Mouse (Mus musculus) brain, embryonic 18.5 days (tissue): ENCODE results near the gene Arf5.

Source experiments
- DNase-seq: peaks from one replicate; pipeline ENCODE4 v3.0.0-alpha.2; 2012; ENCODE audit warnings: low read depth, low spot score

Arf5 gene

DNA sequence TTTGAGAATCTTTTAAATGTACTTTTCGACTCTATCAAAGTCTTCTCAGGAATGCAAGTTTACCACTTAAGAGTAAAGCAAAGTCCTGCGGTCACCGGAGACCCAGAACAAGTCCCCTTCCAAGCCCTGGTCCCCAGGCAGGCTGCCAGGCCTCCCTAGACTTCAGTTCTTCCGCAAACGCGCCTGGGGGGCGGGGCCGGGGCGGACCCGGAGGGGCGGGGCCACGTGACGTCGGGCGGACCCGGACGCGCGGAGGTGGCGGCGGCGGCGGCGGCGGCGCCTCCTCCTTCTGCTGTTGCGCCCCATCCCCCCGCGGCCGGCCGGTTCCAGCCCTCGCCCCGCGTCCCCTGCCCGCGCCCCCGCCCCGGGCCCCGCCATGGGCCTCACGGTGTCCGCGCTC is at the start of gene Arf5:
TSS of gene Arf5 (plus strand) at position 248 of the 400 bp plus-strand sequence.
- peak; percentile 52 for DNase-seq

DNA sequence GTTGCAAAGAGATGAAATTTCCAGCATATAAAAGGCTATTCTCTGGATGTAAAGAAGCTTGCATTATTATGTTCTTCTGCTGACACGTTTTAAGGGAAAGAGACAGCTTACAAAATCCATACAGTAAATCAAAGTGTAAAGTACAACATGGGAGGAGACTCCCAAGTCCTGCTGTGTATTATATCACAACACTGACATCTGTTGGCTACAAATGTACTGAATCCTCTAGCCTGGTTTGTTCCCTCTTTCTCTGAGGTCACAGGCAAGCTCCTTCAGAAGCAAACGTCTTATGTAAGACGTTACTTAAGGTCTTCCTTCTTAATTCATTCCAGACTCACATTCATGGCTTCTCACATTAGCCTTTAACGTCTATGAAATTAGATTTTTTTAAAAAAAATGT is 41.4 kb upstream of the Arf5 start:
- DNase-seq, result no peak

DNA sequence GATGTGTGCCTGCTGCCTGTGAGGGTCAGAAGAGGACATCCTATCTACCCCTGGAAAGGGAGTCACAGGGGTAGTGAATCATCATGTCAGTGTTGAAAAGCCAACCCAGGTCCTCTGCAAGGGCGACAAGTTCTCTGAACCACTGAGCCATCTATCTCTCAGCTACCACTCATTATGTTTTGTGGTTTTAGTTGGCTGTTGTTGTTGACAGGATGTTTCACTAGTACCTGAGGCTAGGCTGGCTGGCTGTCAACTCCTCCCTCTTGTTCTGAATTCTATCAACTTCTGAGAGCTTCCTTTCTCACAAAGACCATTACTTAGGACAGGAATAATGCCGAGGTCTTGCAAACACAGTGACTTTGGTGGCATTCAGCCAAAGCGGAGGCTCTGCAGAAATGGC is 38.2 kb upstream of the Arf5 start:
- DNase-seq, result no peak

DNA sequence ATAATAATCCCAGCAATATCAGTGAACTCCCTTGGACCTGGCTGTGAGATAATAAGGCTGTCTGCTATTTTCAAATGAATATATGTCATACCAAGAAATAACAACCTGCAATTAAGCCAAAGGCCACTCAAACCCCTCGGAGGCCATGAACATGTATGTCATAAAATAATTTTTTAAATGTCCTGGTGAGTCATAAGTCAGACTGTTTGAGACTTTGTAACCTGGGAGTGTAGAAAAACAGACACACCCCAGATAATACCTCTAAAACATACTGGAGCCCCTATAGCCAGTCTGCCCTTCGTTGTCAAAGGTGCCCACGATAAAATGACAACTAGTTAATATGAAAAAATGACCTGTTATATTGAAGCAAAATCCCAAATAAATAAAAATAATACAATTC is 34.3 kb upstream of the Arf5 start:
- no peak for DNase-seq

DNA sequence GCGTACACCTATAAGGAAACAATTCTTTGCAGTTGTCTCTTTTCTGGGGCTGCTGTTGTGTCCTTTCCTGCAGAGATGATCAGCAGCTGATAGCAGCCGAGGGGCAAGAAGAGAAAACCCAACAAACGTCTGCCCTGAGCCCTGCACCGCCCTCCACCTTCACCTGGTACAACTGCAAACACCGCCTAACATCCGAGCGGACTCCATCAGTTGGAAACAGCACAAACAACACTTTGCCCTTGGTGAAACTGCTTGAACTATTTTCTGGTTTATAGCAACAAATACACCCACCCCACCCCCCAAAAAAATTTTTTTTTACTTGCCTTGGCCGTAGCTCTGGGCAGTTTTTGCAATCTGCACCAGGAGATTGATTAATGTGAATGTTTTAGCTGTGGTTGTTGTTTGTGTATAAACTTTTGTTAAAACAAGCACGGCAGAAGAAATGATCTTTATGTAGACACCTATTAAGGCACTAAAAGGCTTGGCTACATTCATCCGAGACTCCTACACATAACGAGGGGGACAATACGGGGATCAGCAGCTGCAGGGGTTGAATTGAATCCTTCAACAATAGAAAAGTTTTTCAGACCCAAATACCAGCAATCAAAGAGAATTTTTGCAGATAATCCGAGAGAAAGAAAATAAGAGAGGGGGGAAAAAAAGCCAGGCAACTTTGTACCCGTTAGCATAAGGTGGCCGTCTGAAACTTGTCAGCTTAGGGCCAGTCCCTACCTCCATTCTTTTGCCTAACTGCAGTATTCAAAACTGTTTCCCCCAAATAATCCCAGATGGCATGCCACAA is 27.1 kb upstream of the Arf5 start:
- no peak for DNase-seq

DNA sequence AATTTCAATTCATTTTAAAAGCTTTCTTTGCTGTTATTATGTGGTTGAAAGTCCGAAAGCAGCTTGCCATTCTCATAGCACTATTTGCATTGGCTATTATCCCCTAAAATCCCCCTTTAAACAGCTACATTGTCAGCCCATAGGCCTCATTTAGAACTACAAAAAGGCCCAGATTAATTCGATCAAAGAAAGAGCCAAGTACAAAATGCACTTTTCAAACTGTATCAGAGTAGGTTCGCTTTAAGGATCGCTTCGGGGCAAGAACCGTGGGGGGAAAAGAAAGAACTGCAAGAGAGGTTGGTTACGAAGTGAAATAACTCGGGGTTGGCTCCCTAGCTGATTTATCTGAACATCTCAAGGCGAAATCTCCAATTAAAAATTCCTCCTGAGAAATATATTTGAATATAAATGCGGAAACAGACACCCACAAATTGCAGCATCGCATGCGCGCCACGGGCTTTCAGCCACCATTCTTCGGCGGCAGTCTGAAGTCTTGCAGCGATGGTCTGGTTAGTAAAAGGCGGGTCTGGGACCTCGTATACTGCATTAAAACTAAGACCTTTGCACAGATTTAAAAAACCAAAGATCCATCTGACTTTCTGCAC is 26.4 kb upstream of the Arf5 start:
- DNase-seq, result no peak

DNA sequence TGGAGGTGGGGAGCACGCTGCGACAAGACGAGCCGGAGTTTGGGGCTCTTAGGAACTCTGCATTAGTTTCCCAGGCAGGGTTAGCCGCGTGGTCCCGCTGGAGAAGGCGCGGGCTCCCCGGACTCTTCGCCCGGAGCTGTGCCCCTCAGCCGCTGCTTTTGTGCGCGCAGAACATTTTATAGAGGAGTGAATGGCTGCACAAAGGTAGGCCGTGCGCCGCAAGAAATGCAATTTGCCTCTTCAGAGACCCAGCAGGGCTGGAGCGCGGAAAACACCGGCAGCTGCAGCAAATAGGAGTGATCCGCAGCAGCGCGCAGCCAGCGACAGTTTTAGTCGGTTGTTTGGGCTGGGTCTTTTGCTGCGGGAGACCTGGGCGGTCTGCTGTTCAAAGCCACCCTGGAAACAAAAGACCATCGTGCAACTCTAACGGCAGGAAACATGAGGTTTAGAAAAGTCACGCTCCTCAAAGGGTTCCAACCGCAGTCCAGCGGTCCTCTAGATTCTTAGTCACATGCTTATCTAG is 25.6 kb upstream of the Arf5 start, which contains the start of gene Zfp800:
TSS of gene Zfp800 (minus strand) at position 325 of the 523 bp plus-strand sequence.
- DNase-seq, result no peak

DNA sequence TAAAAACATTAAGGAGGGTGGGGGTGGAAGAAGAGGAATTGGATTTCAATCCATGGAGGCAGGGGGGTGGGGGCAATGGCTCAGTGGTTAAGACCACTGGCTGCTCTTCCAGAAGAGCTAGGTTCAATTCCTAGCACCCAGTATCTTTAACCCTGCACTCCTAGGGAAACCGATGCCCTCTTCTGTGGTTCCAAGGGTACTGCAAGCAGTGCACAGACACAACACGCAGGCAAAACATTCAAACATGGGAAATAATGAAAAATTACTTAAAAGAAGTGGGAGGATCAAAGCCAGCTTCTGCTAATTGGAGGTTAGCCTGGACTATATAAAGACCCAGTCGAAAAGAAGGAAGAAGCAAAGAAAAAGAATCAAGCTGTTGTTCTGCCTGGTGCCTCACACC is 24.6 kb upstream of the Arf5 start:
- DNase-seq, result no peak

DNA sequence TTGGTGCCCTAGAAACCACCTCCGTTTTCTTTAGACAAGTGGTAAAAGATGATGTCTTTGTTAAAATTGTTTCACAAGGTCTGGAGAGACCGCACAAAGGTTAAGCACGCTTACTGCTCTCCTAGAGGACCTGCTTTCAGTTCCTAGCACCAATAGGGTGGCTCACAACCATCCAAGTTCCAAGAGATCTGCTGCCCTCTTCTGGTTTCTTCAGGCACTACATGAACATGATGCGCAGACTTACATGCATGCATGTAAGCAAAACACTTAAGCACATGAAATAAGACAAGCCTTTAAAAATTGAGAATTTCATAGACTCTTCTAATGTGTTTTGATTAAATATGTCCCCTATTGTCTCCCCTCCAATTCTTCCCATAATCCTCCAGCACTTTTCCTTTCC is 23.6 kb upstream of the Arf5 start:
- no peak for DNase-seq

DNA sequence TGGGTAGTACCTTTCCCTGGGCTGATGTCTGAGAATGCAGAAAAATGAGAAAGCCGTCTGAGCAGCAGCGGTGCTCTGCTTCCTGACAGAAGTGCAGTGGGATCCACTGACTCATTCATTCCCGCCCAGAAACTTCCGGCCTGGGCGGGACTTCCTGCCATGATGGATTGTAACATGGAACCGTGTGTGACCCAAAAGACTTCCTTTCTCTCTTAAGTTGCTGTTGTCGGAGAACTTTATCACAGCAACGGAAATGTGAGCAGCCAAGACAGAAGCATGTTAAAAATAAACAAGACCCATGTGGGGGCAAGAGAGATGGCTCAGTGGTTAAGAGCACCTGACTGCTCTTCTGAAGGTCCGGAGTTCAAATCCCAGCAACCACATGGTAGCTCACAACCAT is 13.3 kb upstream of the Arf5 start:
- DNase-seq, result no peak

DNA sequence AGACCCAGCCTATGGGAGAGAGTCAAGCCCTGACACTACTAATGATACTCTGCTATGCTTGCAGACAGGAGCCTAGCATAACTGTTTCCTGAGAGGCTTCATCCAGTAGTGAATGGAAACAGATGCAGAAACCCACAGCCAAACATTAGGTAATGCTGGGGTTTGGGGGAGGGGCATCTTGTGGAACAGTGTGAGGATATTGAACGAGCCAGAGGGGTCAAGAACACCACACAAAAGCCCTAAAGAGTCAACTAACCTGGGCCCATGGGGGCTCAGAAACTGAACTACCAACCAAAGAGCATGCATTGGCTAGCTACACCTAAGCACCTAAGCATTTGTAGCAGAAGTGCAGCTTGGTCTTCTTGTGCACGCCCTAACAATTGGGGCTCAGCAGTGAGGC is 12.1 kb upstream of the Arf5 start:
- no peak for DNase-seq

DNA sequence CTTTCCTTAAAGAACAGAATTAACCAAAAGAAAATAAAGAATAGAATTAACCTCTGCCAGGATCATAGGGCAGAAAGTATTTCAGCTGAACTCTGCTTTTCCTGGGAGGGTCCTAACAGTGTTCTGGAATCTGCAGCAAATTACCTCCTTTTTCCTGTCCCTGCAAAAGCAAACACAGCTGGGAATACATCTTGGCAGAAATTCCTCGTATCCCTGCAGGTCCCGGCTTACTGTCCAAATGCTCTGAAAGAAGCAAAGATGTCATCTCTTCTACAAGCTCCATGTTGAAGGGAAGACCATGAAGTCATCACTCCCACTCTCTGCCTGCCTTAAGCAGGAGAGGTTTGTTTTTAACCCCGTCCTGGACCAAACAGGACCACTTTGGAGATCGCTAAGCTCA is 6.4 kb upstream of the Arf5 start:
- no peak for DNase-seq

DNA sequence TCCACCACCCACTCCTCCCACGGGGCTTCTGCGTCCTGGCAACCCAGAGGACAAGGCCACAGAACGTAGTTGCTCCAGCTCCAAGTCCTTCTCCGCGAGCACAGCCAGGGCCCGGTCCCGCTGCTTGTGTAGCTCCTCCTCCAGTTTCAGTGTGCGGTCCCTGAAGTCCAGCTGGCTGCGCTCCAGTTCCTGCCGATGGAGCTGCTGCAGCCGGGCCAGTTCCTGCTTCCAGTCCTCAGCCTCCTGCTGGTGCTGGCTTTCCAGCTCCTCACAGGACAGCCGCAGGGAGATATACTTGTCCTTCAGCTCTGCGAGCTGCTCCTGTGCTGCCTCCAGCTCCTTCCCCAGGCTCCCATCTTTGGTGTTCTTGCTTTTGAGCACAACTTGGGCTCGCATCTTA is 4.9 kb upstream of the Arf5 start:
- no peak for DNase-seq

DNA sequence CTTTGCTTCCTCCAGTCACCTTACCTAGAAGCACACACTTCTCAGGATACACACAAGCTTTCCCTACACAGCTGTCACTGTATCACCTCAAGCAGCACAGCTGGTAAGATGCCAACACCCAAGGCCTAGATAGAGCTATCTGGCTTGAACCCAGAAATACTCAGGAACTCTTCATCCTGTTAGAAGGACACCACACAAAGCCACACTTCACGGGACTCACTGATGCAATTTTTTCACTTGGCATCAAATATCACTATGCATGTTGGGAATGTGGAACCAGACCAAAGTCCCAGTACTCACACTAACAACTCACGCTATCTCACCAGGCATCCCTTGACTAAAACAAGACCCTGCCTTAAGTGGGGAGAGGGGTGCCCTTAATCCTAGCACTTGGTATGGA is 3.7 kb upstream of the Arf5 start:
- no peak for DNase-seq

DNA sequence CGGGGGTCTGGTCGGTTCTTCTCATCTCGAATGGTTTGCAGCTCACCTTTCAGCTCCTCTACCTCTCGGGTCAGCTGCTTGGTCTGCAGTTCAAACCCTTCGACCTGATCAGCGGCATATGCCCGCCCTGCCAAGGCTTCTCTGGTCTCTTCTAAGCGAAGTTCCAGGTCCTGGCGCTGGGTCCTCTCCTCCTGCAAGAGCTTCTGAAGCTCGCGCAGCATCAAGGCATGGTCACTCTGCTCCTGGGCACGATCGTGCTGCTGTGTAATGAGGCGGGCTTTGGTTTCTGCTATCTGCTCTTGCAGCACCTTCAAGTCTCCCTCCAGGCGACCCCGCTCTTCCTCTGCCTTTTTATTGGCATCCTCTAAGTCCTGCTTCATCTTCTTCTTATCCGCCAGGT is 3.0 kb upstream of the Arf5 start:
- DNase-seq, result no peak

DNA sequence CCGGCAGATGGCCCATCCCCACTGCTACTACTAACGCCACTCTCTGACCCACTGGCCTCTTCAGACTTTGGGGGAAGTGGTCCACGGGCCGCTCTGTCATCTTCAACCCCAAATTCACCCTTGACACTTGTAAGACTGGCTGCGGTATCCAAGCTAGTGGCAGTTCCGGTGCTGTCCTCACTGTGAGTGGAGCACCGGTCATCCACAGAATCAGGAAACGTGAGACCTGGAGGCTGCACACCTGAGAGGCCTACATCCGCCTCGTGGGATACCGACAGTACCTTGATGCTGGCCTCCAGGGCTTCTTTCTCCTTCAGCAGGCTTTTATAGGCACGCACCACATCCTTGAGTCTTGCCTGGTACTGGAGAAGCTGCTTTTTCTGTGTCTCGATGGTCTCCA is 2.5 kb upstream of the Arf5 start:
- no peak for DNase-seq

DNA sequence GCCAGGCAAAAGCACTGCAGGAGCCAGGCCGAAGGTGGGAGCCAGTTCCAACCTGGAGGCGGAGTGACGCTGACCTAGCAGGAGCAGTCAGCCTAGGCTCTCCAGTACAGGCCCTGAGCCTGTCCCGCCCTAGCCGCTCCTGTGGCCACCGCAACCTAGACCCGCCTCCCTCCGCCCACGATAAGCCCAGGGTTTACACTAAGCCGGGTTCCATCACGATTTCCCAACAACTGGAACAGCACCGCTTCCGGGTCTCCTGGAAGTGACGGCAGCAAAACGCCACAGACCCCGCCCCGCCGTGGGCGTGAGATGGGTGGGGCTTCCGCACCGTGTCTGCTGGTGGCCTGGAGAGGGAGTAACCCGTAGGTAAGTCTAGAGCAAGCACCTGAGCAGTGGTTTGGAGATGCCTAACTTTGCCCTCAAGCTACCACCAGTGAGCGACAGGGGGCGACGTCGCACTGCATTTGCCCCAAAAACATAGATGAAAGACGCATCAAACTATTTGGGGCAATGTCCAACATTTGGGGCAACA is 1.8 kb upstream of the Arf5 start:
- DNase-seq, result peak; percentile 74

DNA sequence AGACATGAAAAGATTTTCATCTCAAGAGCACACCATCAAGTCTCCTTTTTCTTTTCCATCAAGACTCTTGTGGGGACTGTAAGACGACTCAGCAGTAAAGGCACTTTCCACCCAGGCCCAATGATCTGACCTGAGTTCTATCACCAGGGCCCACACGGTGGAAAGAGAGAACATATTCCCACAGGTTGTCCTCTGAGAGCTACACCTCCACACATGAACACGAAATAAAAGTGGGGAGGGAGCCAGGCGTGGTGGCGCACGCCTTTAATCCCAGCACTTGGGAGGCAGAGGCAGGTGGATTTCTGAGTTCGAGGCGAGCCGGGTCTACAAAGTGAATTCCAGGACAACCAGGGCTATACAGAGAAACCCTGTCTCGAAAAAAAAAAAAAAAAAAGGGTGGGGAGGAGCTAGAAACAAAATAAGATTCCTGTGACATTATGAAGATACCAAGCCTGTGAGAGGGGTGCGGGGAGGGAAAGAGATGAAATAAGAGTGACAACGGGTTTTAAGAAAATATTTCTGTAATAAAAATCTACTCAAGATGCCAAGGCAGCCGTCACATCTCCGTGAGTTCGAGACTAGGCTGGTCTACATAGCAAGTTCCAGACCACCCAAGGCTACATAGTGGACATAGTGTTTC is 589 bp upstream of the Arf5 start:
- DNase-seq, result no peak

DNA sequence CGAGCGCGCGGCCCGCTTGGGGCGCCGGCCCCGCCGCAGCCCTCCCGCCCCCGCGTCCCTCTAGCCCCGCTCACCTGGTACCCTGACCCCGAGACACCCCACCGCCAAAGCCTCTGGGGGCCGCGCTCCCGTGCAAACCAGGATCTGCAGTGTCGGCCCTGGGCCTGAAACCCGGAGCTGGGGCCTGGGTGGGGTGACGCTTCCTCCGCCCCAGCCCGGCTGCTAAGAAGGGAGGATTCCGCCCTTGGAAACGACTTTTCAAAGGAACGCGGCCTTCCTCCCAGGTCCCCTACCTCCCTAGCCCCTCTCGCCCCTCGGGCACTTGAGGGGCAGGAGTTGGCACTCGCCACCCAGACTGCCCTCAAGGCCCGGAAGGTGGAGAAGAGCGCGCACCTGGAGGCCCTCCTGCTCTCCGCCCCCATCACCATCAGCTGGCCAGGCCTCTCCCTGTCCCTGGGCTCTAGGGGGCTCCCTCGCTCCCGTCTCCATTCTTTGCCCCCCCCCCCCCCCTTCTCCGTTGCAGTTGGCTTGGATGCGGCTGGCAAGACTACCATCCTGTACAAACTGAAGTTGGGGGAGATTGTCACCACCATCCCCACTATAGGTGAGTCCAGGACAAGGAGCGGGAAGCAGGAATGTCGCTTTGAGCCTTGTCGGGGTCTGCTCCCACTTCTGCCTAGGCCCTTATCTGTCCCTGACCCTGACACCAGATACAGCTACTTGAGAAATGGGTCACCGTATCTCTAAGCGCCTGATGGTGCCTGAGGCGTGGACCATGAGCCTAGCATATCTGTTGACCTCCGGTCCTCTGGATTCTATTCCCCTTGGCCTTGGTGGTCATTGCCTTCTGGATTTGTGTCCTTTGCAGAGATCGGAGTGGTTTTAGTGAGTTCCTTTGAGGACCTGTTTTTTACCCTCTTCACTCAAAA is 671 bp downstream of the Arf5 start:
- DNase-seq, result no peak

DNA sequence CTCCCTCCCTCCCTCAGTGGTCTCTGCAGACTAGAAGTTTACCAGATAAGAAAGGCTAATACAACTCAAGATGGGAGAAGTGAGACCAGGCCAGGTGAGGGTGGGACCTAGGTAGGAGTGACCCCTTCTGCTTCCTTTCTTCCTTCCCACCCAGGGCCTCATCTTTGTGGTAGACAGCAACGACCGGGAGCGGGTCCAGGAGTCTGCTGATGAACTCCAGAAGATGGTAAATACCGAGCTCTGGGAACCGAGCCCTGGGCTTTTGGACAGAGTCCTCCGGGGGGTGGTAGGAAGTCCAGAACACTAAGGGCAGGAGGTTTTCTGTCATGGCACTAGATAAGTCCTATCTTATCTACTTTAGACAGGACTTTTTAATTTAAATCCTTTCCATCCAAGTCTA is 1.7 kb downstream of the Arf5 start:
- DNase-seq, result no peak

DNA sequence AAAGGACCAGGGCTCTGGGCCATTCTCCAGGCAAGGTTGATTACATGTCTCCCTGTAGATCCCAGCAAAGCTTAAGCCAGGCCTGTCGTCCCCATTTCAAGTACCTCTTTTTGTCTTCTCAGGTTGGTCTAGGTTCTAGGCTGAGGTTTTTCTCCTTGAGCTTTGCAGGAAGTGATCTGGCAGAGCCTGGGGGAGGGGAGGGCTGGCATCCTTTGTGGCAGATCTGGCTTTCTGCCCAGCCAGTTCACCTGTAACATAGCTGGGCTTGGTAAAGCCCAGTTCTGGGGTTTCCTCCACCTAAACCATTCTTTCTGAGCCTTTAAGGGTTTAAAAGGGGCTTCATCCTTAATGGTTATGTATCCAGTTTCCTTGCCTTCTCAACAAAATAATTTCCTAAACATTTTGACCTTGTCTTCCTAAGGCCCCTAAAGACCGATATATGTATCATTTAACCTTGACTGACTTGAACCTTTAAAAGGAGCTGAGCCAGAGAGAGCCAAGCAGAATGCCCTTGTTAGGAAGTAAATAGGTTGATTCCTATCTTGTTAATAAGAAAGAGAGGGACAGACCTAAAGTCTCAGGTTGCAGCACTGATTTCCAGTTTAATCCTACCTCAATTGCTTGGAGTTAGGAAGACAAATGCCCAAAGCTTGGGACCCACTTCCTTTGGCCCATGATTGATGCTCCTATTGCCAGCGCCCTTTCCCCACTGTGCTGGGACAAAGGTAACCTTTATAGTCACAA is 3.9 kb downstream of the Arf5 start, which contains the start of gene Fscn3:
TSS of gene Fscn3 (plus strand) at position 694 of the 744 bp plus-strand sequence.
- no peak for DNase-seq
